Mouse (Mus musculus): ENCODE measurements around the gene Actc1. TPM values are rescaled to one million over a fixed set of nuclear protein-coding genes. Genes with fewer than 3 reads are reported as not detected.

Actc1 gene
- total and polyA plus RNA-seq, 3 experiments: 9,778 to 24,627 (median 11,260) TPM

DNA sequence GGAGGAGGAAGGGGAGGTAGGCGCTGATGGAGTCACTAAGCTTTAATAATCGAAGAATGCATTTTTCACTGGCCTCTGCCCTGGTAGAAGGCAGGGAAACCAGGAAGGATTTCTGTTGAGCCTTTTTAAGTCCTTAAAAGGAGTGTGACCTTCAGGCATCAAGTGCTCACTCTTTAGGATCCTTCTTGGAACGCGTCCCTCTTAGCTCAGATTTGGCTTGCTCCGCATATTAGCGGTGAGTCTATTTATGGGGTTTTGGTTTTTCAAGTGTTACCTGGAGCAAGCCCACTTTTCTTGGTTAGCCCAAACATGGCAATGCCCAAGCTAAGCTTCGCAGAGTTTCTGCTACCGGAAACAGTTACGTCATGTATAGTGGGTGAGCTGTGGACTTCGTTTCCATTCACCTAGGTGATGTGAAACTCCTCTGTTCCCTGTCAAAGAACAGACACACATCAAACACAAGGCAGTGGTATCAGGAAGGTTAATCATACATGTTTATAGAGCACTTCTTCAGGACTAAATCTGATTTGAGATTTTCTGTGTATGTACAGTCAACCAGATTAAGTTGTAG is 5.0 kb upstream of the Actc1 start:
- WGBS: 59% methylated on average over 10 of the region's 10 CpGs
- Histone ChIP-seq H3K27ac (peak overlapping the region; percentile 80), H3K36me3 (ENCODE audit: control insufficient read depth, insufficient read depth, low read length) (peaks cover 27% of the 10 kb centered on the region), H3K4me3 (peak overlapping the region; percentile 7; the same call in 1 of the 2 replicates), H3K4me1 (ENCODE audit: control insufficient read depth, insufficient read depth, low read length) (no peaks in the 10 kb centered on the region; the same call in 1 of the 2 replicates), H3K79me2 (replicated peaks; ENCODE audit: control insufficient read depth, insufficient read depth, low read length) (no peaks in the 10 kb centered on the region), H3K9ac (ENCODE audit: low read depth, low read length) (peak overlapping the region; percentile 45; the same call in 1 of the 2 replicates), H3K27me3 (ENCODE audit: control insufficient read depth, insufficient read depth, low read length) (no peaks in the 10 kb centered on the region)
- intact Hi-C loops (cut with DNase I): loop anchor here (5.0 kb wide), 1 partner anchor 191 kb away; no protein-coding TSS in a partner anchor
- peak in 1 of 2 experiments; percentile 55 for DNase-seq
- TF ChIP-seq POLR2A (IDR thresholded peaks at IDR 0.05; ENCODE audit: insufficient read depth, low read depth, low read length): no peak
- TF ChIP-seq EP300 (IDR thresholded peaks at IDR 0.05; ENCODE audit: insufficient read depth, low read depth, low read length): no peak
- TF ChIP-seq CTCF (IDR thresholded peaks at IDR 0.05): no peak

DNA sequence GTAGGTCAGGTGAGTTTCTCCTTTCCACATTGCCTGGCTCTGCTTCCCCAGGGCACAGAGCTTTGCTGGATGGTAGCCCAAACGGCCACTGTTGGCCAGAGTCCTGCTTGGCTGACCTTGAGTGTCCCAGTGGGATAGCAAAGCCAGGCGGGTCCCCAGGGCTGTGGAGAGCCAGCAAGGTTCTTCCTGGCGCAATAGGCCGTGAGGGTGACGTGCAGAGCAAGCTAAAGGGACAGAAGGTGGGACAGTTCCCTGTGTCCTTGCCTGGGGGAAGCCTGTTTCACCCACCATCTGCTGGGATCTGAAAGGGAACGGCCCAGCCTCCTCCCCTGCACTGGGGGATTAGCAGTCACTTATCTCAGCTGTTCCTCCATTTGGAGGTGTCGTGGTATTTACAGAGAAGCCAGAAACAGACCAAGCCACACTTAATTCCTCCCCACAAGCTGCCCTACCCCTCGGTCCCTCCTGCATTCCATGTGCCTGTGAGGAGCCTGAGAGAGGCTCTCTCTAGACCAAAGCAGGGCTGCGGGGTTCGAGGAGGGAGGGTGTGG is 4.0 kb upstream of the Actc1 start:
- TF ChIP-seq POLR2A (IDR thresholded peaks at IDR 0.05; ENCODE audit: insufficient read depth, low read depth, low read length): no peak
- TF ChIP-seq CTCF (IDR thresholded peaks at IDR 0.05): no peak
- peak; percentile 54; the same call in 1 of the 2 replicates for TF ChIP-seq EP300 (IDR thresholded peaks at IDR 0.05; ENCODE audit: insufficient read depth, low read depth, low read length)
- intact Hi-C loops (cut with DNase I): loop anchor here (2.0 to 5.0 kb wide), 2 partner anchors 73 to 190 kb away; no protein-coding TSS in a partner anchor
- Histone ChIP-seq H3K9ac (ENCODE audit: low read depth, low read length) (peak overlapping the region; percentile 55), H3K36me3 (ENCODE audit: control insufficient read depth, insufficient read depth, low read length) (peaks cover 24% of the 10 kb centered on the region), H3K27me3 (ENCODE audit: control insufficient read depth, insufficient read depth, low read length) (no peaks in the 10 kb centered on the region), H3K27ac (peak overlapping the region; percentile 80), H3K79me2 (replicated peaks; ENCODE audit: control insufficient read depth, insufficient read depth, low read length) (no peaks in the 10 kb centered on the region), H3K4me1 (ENCODE audit: control insufficient read depth, insufficient read depth, low read length) (no peaks in the 10 kb centered on the region; the same call in 1 of the 2 replicates), H3K4me3 (no peak overlapping the region; the same call in 1 of the 2 replicates)
- DNase-seq: peak; percentile 83 to 90
- 13% methylated on average over 10 of the region's 10 CpGs for WGBS

DNA sequence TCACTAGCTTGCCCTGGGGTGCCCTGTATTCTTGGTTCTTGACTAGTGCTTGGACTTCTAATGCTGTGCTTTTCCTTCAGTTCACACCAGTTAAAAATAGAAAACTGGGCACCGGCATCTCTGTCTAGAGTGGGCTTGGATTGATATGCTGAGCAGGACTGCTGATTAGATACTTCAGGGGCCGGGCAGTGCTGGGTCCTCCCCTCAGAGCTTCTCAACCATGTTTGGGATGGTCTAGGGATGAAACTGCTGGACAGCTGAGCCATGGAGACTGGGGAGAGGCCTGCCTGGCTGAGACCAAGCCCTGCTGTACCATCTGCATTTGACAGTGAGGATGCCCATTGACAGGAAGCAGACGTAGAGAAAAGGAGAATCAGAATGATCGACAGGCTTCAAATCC is 781 bp upstream of the Actc1 start:
- DNase-seq: peak in 1 of 2 experiments; percentile 77
- TF ChIP-seq EP300 (IDR thresholded peaks at IDR 0.05; ENCODE audit: insufficient read depth, low read depth, low read length) (peak; percentile 75; the same call in 1 of the 2 replicates), CTCF (IDR thresholded peaks at IDR 0.05) (no peak), POLR2A (IDR thresholded peaks at IDR 0.05; ENCODE audit: insufficient read depth, low read depth, low read length) (peak; percentile 88)
- Histone ChIP-seq H3K4me3 (peak overlapping the region; percentile 50), H3K36me3 (ENCODE audit: control insufficient read depth, insufficient read depth, low read length) (peaks cover 14% of the 10 kb centered on the region), H3K9ac (ENCODE audit: low read depth, low read length) (peak overlapping the region; percentile 33), H3K27ac (peak overlapping the region; percentile 90), H3K4me1 (ENCODE audit: control insufficient read depth, insufficient read depth, low read length) (no peaks in the 10 kb centered on the region; the same call in 1 of the 2 replicates), H3K27me3 (ENCODE audit: control insufficient read depth, insufficient read depth, low read length) (no peaks in the 10 kb centered on the region), H3K79me2 (replicated peaks; ENCODE audit: control insufficient read depth, insufficient read depth, low read length) (no peaks in the 10 kb centered on the region)
- intact Hi-C loops (cut with DNase I): no loop called here
- 35% methylated on average over 4 of the region's 4 CpGs for WGBS

DNA sequence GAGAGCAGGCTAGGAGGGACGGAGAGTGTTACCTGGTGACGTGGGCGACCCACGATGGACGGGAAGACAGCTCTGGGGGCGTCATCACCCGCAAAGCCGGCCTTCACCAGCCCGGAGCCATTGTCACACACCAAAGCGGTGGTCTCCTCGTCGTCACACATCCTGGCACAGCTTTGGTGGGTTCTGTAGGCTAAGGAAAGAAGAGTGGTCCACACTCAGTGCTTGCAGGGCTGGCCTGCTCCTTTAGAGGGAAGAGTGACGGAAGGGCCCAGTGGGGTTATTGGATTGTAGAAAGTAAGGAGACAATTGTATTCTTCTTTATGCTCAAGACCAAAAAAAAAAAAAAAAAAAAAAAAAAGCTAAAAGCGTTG is 1.5 kb downstream of the Actc1 start:
- Histone ChIP-seq H3K4me1 (ENCODE audit: control insufficient read depth, insufficient read depth, low read length) (no peaks in the 10 kb centered on the region; the same call in 1 of the 2 replicates), H3K27me3 (ENCODE audit: control insufficient read depth, insufficient read depth, low read length) (no peaks in the 10 kb centered on the region), H3K79me2 (replicated peaks; ENCODE audit: control insufficient read depth, insufficient read depth, low read length) (no peaks in the 10 kb centered on the region), H3K27ac (peak overlapping the region; percentile 90), H3K9ac (ENCODE audit: low read depth, low read length) (peak overlapping the region; percentile 89), H3K36me3 (ENCODE audit: control insufficient read depth, insufficient read depth, low read length) (peaks cover 15% of the 10 kb centered on the region), H3K4me3 (peak overlapping the region; percentile 55)
- TF ChIP-seq EP300 (IDR thresholded peaks at IDR 0.05; ENCODE audit: insufficient read depth, low read depth, low read length) (peak; percentile 52; the same call in 1 of the 2 replicates), CTCF (IDR thresholded peaks at IDR 0.05) (no peak), POLR2A (IDR thresholded peaks at IDR 0.05; ENCODE audit: insufficient read depth, low read depth, low read length) (peak; percentile 63; the same call in 1 of the 2 replicates)
- no peak for DNase-seq
- intact Hi-C loops (cut with DNase I): loop anchor here (2.0 kb wide), 1 partner anchor 71 kb away; no protein-coding TSS in a partner anchor
- WGBS: 57% methylated on average over 13 of the region's 14 CpGs

DNA sequence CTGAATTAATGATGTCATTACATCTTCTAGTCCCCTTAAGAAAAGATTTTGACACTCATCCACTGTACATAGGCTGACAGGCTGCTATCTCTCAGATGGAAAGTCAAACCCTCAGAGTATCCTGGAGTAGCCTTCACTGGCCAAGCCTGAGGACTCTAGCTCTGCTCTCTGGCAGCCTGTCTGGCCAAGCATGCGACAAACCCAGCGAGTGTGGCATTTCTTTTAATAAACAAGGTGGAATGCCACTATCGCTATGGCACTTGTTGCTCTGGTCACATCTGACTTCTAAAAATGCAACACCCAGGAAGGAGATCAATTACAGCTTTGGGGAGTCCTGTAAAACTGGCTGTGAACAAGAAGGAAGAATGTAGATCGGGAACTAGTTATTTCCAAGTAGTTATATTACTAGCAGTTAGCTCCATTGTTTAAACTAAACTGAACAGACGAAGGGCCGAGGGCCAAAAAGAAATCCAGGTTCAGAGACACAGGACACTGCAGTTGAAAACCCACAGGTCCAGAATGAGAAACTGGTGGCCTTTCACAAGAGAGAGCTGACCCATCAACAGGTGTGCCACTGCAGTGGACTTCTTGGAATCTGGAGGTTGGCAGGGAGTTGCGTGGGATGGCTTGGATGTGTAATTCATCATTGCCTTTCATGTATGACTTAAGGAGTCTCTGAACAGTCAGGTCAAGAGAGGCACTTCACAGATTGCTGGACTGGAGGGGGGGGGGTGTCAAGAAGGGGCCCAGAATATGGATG is 2.1 kb downstream of the Actc1 start:
- Histone ChIP-seq H3K4me1 (ENCODE audit: control insufficient read depth, insufficient read depth, low read length) (no peaks in the 10 kb centered on the region; the same call in 1 of the 2 replicates), H3K27me3 (ENCODE audit: control insufficient read depth, insufficient read depth, low read length) (no peaks in the 10 kb centered on the region), H3K9ac (ENCODE audit: low read depth, low read length) (peak overlapping the region; percentile 89), H3K27ac (peak overlapping the region; percentile 90), H3K36me3 (ENCODE audit: control insufficient read depth, insufficient read depth, low read length) (peaks cover 15% of the 10 kb centered on the region), H3K4me3 (peak overlapping the region; percentile 55), H3K79me2 (replicated peaks; ENCODE audit: control insufficient read depth, insufficient read depth, low read length) (no peaks in the 10 kb centered on the region)
- DNase-seq: no peak
- TF ChIP-seq CTCF (IDR thresholded peaks at IDR 0.05): no peak
- TF ChIP-seq POLR2A (IDR thresholded peaks at IDR 0.05; ENCODE audit: insufficient read depth, low read depth, low read length): no peak; the same call in none of the 2 replicates
- TF ChIP-seq EP300 (IDR thresholded peaks at IDR 0.05; ENCODE audit: insufficient read depth, low read depth, low read length): peak; percentile 34; the same call in 1 of the 2 replicates
- intact Hi-C loops (cut with DNase I): loop anchor here (2.0 kb wide), 1 partner anchor 70 kb away; no protein-coding TSS in a partner anchor
- WGBS: 63% methylated on average over 7 of the region's 7 CpGs

Measured in heart, adult 2 months (tissue).